Mouse (Mus musculus) layer of hippocampus, postnatal 25 days (tissue): Measurements from ENCODE around the gene Lix1. TPM values are rescaled to one million over a fixed set of nuclear protein-coding genes. Genes with fewer than 3 reads are reported as not detected.
"Not testable (repeated sequence)": the region's sequence is repeated elsewhere in the genome, so short reads cannot be mapped to it uniquely, and the experiment has no call there.

Experiments used
- DNase-seq, 2 experiments: peaks; one replicate each; pipeline ENCODE4 v3.0.0; 2022; ENCODE audit warnings: mixed read lengths in 2 of 2, low spot score in 1 of 2; ENCODE audit errors: extremely low spot score in 1 of 2
- total RNA-seq, 2 experiments: library from RNA; stranded (reverse); gene quantifications; 2 replicates each; pipeline ENCODE4 v1.2.3; 2021

Gene Lix1
- total RNA-seq, 2 experiments from 2014 or later, result 75.8 to 82.7 TPM

GRCm38 (mm10) chr17:17491622-17492001 lies 89.1 kb downstream of the Lix1 start:
- no peak for DNase-seq

GRCm38 (mm10) chr17:17492116-17492515 lies 89.6 kb downstream of the Lix1 start:
- DNase-seq, result no peak

GRCm38 (mm10) chr17:17496234-17496633 lies 93.8 kb downstream of the Lix1 start:
- DNase-seq, result not testable (repeated sequence)

GRCm38 (mm10) chr17:17496730-17497129 lies 94.3 kb downstream of the Lix1 start:
- no peak for DNase-seq

GRCm38 (mm10) chr17:17498848-17499247 lies 96.4 kb downstream of the Lix1 start:
- DNase-seq, result no peak

- peak in 1 of 2 experiments; percentile 8 for DNase-seq
These were observed 96.8 kb downstream of the Lix1 start for GRCm38 (mm10) chr17:17499278-17499677.

GRCm38 (mm10) chr17:17506677-17507076 lies 104.2 kb downstream of the Lix1 start:
- no peak for DNase-seq

Other genes with a start within 250 kb of the Lix1 start
- 10 to 100 TPM; 17.8 to 18.5 TPM for gene Riok2, start 28.4 kb upstream of the Lix1 start, total RNA-seq
- gene Lnpep, start 222.4 kb downstream of the Lix1 start, total RNA-seq, result 100 to 1,000 TPM in 1 of 2 experiments, 10 to 100 TPM in 1; 89.5 to 101 TPM